Mouse (Mus musculus) neural tube, embryonic 11.5 days (tissue): ENCODE results near the gene Gsk3b. TPM values are rescaled to one million over a fixed set of nuclear protein-coding genes. Genes with fewer than 3 reads are reported as not detected.

Experiments used
- ATAC-seq: fragments of 200-750 bp; cut with Nextera tagmentation; 2 replicates; pipeline ENCODE4 v1.8.0; 2017; ENCODE audit warnings: moderate number of reproducible peaks, mild to moderate bottlenecking, moderate TSS enrichment, moderate library complexity; ENCODE audit not compliant: insufficient read depth, low FRiP score, low TSS enrichment
- DNase-seq: peaks from one replicate; pipeline ENCODE4 v3.0.0-alpha.2; 2015; ENCODE audit warnings: low spot score
- H3K27ac ChIP-seq: fragments of 300-500 bp; sonication (generic); 2 replicates; pipeline ENCODE4 v1.5.1; 2014; ENCODE audit warnings: low read depth, mild to moderate bottlenecking, low read length
- H3K27me3 ChIP-seq: fragments of 300-500 bp; sonication (generic); 2 replicates; pipeline ENCODE4 v1.6.1; 2014; ENCODE audit warnings: mild to moderate bottlenecking, low read length, mixed read lengths; ENCODE audit not compliant: control insufficient read depth, insufficient read depth
- H3K36me3 ChIP-seq: fragments of 300-500 bp; sonication (generic); 2 replicates; pipeline ENCODE4 v1.6.1; 2014; ENCODE audit warnings: mild to moderate bottlenecking, low read length, moderate library complexity, mixed read lengths; ENCODE audit not compliant: control insufficient read depth, insufficient read depth
- H3K4me1 ChIP-seq: fragments of 300-500 bp; sonication (generic); 2 replicates; pipeline ENCODE4 v1.6.1; 2014; ENCODE audit warnings: low read length, mixed read lengths; ENCODE audit not compliant: control insufficient read depth, insufficient read depth
- H3K4me2 ChIP-seq: fragments of 300-500 bp; sonication (generic); 2 replicates; pipeline ENCODE4 v1.6.1; 2014; ENCODE audit warnings: low read depth, mild to moderate bottlenecking, moderate library complexity
- H3K4me3 ChIP-seq: fragments of 300-500 bp; sonication (generic); 2 replicates; pipeline ENCODE4 v1.5.1; 2014; ENCODE audit warnings: low read depth, low read length
- H3K9ac ChIP-seq: fragments of 300-500 bp; sonication (generic); 2 replicates; pipeline ENCODE4 v1.6.1; 2014; ENCODE audit warnings: mild to moderate bottlenecking, low read length
- H3K9me3 ChIP-seq: fragments of 300-500 bp; sonication (generic); 2 replicates; pipeline ENCODE4 v1.6.1; 2016; ENCODE audit warnings: low read length; ENCODE audit not compliant: control insufficient read depth
- WGBS: fragments of 180-500 bp; shearing (Covaris S2); extraction: QIAGEN DNeasy Blood & Tissue Kit; methylation state at CpG from one replicate; pipeline ENCODE4 v1.1.7; 2014; 5-methylcytosine and 5-hydroxymethylcytosine counted together
- polyA plus RNA-seq: library from polyadenylated mRNA; unstranded; fragments of >200 nt; fragmentation: Nextera tagmentation; extraction: Ambion mirVana; gene quantifications from 2 replicates; pipeline ENCODE4 v1.2.1, GENCODE M21; 2014

Gene Gsk3b
- polyA plus RNA-seq, 1 experiment from 2014 or later, result 119 TPM

DNA sequence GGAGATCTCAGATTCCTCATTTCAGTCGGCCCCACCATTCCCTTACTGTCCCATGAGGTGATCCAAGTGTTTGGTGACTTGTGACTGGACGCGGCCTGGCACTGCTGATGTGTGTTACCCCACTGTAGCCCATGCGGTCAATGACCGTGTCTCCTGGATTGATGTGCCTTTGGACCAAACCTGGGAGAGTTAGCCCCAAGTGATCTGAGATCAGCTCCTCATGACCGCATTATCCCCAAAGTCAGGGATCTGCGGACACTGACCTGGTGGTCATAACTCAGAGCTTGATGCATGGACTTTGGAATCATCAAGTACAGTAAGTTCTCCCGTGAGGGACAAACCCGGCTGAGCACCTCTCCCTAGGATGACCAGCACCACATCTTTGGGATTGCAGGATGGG is 167.1 kb downstream of the Gsk3b start:
- H3K9me3 ChIP-seq, result no peaks in the 10 kb centered on the region
- no peak overlapping the region for H3K9ac ChIP-seq
- H3K27ac ChIP-seq, result no peak overlapping the region
- H3K4me3 ChIP-seq, result no peak overlapping the region
- ATAC-seq, result no peak
- no peaks in the 10 kb centered on the region for H3K27me3 ChIP-seq
- H3K36me3 ChIP-seq, result no peaks in the 10 kb centered on the region
- no peak overlapping the region for H3K4me2 ChIP-seq
- WGBS, result 90% methylated on average over 9 of the region's 9 CpGs
- DNase-seq, result no peak
- no peaks in the 10 kb centered on the region for H3K4me1 ChIP-seq

- 64% methylated on average over 3 of the region's 3 CpGs for WGBS
- DNase-seq (no peak), ATAC-seq (no peak)
- H3K9me3 ChIP-seq, result no peaks in the 10 kb centered on the region
- no peaks in the 10 kb centered on the region for H3K36me3 ChIP-seq
- H3K27me3 ChIP-seq, result no peaks in the 10 kb centered on the region
- no peak overlapping the region for H3K27ac ChIP-seq
- H3K9ac ChIP-seq, result no peak overlapping the region
- H3K4me2 ChIP-seq, result no peak overlapping the region
- H3K4me3 ChIP-seq, result no peak overlapping the region
- H3K4me1 ChIP-seq, result no peaks in the 10 kb centered on the region
Observed at GRCm38 (mm10) chr16:38271601-38272000, 182.8 kb downstream of the Gsk3b start.

GRCm38 (mm10) chr16:38272483-38272882 is 183.7 kb downstream of the Gsk3b start:
- Histone ChIP-seq H3K9ac (no peak overlapping the region), H3K9me3 (no peaks in the 10 kb centered on the region), H3K4me3 (no peak overlapping the region), H3K27me3 (no peaks in the 10 kb centered on the region), H3K4me1 (no peaks in the 10 kb centered on the region), H3K4me2 (no peak overlapping the region), H3K36me3 (no peaks in the 10 kb centered on the region), H3K27ac (no peak overlapping the region)
- ATAC-seq, result no peak
- 62% methylated on average over 5 of the region's 5 CpGs for WGBS
- DNase-seq, result no peak

DNA sequence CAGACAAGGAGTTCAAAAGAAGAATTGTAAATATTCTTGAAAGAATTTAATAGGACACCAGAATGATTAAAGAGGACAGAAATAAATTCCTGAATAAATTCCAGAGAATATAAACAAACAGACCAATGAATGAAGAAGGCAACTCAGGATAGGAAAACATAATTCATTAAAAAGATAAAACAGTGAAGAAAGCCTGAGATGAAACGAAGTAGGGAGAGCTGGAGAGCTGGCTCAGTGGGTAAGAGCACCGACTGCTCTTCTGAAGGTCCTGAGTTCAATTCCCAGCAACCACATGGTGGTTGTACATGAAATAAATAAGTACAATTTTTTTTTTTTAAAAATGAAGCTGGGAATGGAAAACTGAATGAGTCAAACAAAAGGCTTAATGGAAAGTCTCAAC is 185.9 kb downstream of the Gsk3b start:
- no peak for ATAC-seq
- WGBS, result 89% methylated on average over 2 of the region's 2 CpGs
- no peaks in the 10 kb centered on the region for H3K4me1 ChIP-seq

DNA sequence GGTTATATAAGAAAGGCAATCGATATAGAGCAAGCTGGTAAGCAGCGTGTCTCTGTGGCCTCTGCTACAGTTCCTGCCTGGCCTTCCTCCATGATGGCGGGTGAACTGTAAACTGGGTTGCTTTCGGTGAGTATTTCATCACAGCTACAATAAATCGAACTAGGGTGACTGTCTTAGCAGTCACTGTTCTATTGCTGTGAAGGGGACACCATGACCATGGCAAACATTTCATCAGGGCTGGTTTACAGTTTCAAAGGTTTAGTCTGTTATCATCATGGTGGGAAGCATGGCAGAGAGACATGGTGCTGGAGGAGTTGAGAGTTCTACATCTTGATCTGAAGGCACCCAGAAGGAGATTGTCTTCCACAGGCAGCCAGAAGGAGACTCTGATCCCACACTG is 191.0 kb downstream of the Gsk3b start:
- Histone ChIP-seq H3K4me1 (no peaks in the 10 kb centered on the region), H3K4me2 (no peak overlapping the region), H3K9ac (no peak overlapping the region), H3K27me3 (no peaks in the 10 kb centered on the region), H3K36me3 (no peaks in the 10 kb centered on the region), H3K4me3 (no peak overlapping the region), H3K27ac (no peak overlapping the region), H3K9me3 (no peaks in the 10 kb centered on the region)
- 94% methylated on average over 5 of the region's 5 CpGs for WGBS
- ATAC-seq (no peak), DNase-seq (no peak)

More for the DNA sequence above, 185.9 kb downstream of the Gsk3b start:
- Histone ChIP-seq H3K9me3 (no peaks in the 10 kb centered on the region), H3K27ac (no peak overlapping the region), H3K27me3 (no peaks in the 10 kb centered on the region), H3K4me2 (no peak overlapping the region), H3K36me3 (no peaks in the 10 kb centered on the region), H3K9ac (no peak overlapping the region), H3K4me3 (no peak overlapping the region)
- no peak for DNase-seq

- H3K9me3 ChIP-seq, result no peaks in the 10 kb centered on the region
- DNase-seq (no peak), ATAC-seq (no peak)
- H3K27ac ChIP-seq, result no peak overlapping the region
- WGBS, result 88% methylated on average over 7 of the region's 7 CpGs
- H3K4me1 ChIP-seq, result no peaks in the 10 kb centered on the region
- H3K4me3 ChIP-seq, result no peak overlapping the region
- H3K27me3 ChIP-seq, result no peaks in the 10 kb centered on the region
- no peaks in the 10 kb centered on the region for H3K36me3 ChIP-seq
- H3K4me2 ChIP-seq, result no peak overlapping the region
- H3K9ac ChIP-seq, result no peak overlapping the region
Observed at GRCm38 (mm10) chr16:38280951-38281350, 192.2 kb downstream of the Gsk3b start.

- Histone ChIP-seq H3K27me3 (no peaks in the 10 kb centered on the region), H3K4me2 (no peak overlapping the region), H3K9me3 (no peaks in the 10 kb centered on the region), H3K4me1 (no peaks in the 10 kb centered on the region), H3K27ac (0 out of 2 replicates have a peak overlapping the region, but pooled peaks have one; percentile 27), H3K36me3 (no peaks in the 10 kb centered on the region), H3K9ac (no peak overlapping the region), H3K4me3 (no peak overlapping the region)
- DNase-seq (no peak), ATAC-seq (0 out of 2 replicates have a peak, but pooled peaks have one; percentile 16)
- 83% methylated on average over 7 of the region's 7 CpGs for WGBS
Observed at GRCm38 (mm10) chr16:38282559-38283160, 193.9 kb downstream of the Gsk3b start.

DNA sequence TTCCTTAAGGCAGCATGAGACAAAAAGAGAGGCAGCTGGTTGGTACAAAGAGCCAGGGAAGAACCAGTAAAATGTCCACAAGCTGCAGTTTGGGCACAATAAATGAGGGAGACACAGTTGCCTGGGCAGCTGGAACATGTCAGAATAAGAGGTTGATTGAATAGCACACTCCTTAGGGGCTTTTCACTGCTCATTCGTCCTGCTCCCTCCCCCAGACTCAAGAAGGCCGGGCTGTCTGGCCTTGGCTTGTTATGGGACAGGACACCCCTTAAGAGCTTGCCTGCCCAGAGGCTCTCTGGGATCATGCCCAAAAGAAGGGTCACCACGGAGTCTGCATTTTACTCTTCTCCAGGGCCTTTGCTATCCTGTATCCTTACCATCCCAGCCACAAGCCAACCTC is 194.5 kb downstream of the Gsk3b start:
- no peaks in the 10 kb centered on the region for H3K4me1 ChIP-seq
- H3K36me3 ChIP-seq, result no peaks in the 10 kb centered on the region
- no peak overlapping the region for H3K4me3 ChIP-seq
- DNase-seq (peak; percentile 43), ATAC-seq (peak; percentile 80)
- 32% methylated on average over 3 of the region's 3 CpGs for WGBS
- no peaks in the 10 kb centered on the region for H3K9me3 ChIP-seq
- H3K4me2 ChIP-seq, result no peak overlapping the region
- no peak overlapping the region; the same call in 1 of the 2 replicates for H3K27ac ChIP-seq
- H3K27me3 ChIP-seq, result no peaks in the 10 kb centered on the region
- no peak overlapping the region for H3K9ac ChIP-seq

DNA sequence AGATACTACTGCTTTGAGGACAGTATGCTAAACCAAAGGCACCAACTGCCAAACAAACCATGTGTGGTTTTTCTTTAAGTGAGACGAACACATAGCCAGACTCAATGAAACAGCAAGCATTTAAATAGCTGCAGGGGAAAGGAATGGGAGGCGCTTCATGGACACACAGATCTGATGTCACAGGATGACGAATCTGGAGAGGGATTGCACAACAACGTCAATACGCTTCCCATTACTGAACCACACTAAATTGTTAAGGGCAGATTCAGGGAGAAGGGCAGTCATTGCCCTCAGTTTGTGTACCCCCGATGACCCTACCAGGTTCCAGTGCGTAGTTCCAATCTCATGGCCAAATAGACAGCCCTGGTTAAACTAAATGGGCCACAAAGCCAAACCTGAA is 197.0 kb downstream of the Gsk3b start:
- Histone ChIP-seq H3K36me3 (no peaks in the 10 kb centered on the region), H3K27ac (no peak overlapping the region), H3K4me2 (no peak overlapping the region), H3K9ac (no peak overlapping the region), H3K27me3 (no peaks in the 10 kb centered on the region), H3K4me3 (no peak overlapping the region), H3K4me1 (no peaks in the 10 kb centered on the region), H3K9me3 (no peaks in the 10 kb centered on the region)
- 78% methylated on average over 7 of the region's 7 CpGs for WGBS
- DNase-seq (no peak), ATAC-seq (no peak)
